Mouse (Mus musculus) ovary, adult 18-20 months (tissue): Measurements from ENCODE around the gene Palm.

ENCODE experiments used
- DNase-seq: peaks from one replicate; pipeline ENCODE4 v3.0.0; 2022; ENCODE audit warnings: low spot score, mixed read lengths

The Palm gene

GRCm38 (mm10) chr10:79856280-79856679 lies 62.9 kb downstream of the Palm start:
- no peak for DNase-seq

- no peak for DNase-seq
These were observed 63.5 kb downstream of the Palm start for GRCm38 (mm10) chr10:79856704-79857451.

GRCm38 (mm10) chr10:79857452-79857811 lies 64.1 kb downstream of the Palm start:
- no peak for DNase-seq

- no peak for DNase-seq
These were observed 64.5 kb downstream of the Palm start for GRCm38 (mm10) chr10:79857894-79858293.

GRCm38 (mm10) chr10:79858416-79859074 lies 65.2 kb downstream of the Palm start:
- DNase-seq, result peak; percentile 67

DNA sequence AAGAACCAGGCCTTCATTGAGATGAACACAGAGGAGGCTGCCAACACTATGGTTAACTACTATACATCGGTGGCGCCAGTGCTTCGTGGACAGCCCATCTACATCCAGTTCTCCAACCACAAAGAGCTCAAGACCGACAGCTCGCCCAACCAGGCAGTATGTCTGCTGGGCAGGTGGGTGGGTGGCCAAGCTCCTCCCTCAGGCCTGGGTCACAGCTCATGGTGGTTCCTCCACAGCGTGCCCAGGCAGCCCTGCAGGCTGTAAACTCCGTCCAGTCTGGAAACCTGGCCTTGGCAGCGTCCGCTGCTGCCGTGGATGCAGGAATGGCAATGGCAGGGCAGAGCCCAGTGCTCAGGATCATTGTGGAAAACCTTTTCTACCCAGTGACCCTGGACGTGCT lies 65.7 kb downstream of the Palm start:
- no peak for DNase-seq

GRCm38 (mm10) chr10:79860079-79860911 lies 66.9 kb downstream of the Palm start:
- no peak for DNase-seq

- DNase-seq, result no peak
These were observed 68.1 kb downstream of the Palm start for GRCm38 (mm10) chr10:79861230-79862048.

- DNase-seq, result no peak
These were observed 68.8 kb downstream of the Palm start for GRCm38 (mm10) chr10:79862049-79862788.

GRCm38 (mm10) chr10:79862925-79863324 lies 69.6 kb downstream of the Palm start:
- no peak for DNase-seq

GRCm38 (mm10) chr10:79864351-79865188 lies 71.2 kb downstream of the Palm start:
- DNase-seq, result no peak

DNA sequence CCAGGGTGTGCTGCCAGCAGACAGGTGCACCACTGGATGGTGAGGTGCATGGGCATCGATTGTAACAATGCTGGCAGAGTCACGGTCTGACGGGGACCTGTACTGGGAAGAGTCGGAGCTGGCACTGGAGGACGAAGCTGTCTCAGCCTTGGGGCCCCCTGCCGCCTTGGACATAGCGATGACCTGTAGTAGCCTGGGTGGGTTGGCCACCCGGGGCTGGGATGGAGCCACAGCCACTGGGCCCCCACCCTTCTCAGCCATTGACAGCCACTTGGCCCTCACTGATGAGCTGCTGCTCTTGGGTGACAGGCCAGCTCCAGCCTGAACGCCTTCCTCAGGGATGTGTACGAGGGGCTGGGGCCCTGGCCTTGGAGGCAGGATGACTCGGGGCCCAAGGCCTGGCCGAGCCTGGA lies 71.8 kb downstream of the Palm start:
- no peak for DNase-seq

- DNase-seq, result peak; percentile 73
These were observed 72.5 kb downstream of the Palm start for GRCm38 (mm10) chr10:79865801-79866295.

DNA sequence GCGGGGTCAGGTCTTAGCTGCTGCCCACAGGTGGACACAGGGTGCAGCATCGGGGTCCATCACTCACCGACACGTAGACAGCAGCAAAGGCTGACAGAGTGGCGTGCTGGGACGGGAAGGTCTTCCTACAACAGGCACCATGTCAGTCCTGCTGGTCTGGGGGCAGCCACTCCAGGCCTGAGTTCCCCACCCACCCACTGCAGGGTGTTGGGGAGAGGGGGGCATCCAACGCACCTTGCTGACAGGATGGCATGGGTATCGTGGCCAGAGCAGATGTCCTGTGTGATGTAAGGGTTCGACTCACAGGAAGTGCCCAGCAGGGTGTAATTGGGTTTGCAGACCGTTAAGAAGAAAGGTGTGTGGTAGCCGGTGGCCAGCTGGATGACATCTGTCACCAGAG lies 73.2 kb downstream of the Palm start:
- DNase-seq, result no peak
